Mouse (Mus musculus) pancreas, adult 10 weeks (tissue): Measurements from ENCODE around the gene Prkag3. TPM values are rescaled to one million over a fixed set of nuclear protein-coding genes. Genes with fewer than 3 reads are reported as not detected.

Source experiments
- polyA plus RNA-seq: library from polyadenylated mRNA; stranded (reverse); fragments of 350-450 nt; fragmentation: Illumina TruSeq; extraction: RNeasy Lipid Tissue Mini Kit (QIAGEN cat#74804); gene quantifications from one replicate; pipeline ENCODE4 v1.2.3, GENCODE M21; 2015; ENCODE audit warnings: low read depth, low replicate concordance; ENCODE audit not compliant: insufficient read depth

The Prkag3 gene
- not detected for polyA plus RNA-seq

GRCm38 (mm10) chr1:74748643-74749271, at the start of gene Prkag3:
Prkag3 (minus strand) TSS chr1:74749221.

GRCm38 (mm10) chr1:74791249-74791648, 42.2 kb upstream of the Prkag3 start, which contains the start of gene Wnt10a:
Wnt10a (plus strand) TSS chr1:74791516.

GRCm38 (mm10) chr1:74771845-74771930, 22.7 kb upstream of the Prkag3 start, which contains the start of gene Wnt6:
Wnt6 (plus strand) TSS chr1:74771892.

GRCm38 (mm10) chr1:74713099-74713858, 35.7 kb downstream of the Prkag3 start, which contains the start of gene Cyp27a1:
Cyp27a1 (plus strand) TSS chr1:74713574.

Other genes starting within 250 kb of the Prkag3 start
- gene Cnot9, start 243.2 kb downstream of the Prkag3 start, polyA plus RNA-seq = 3.5 TPM
- gene Plcd4, start 206.3 kb downstream of the Prkag3 start, polyA plus RNA-seq = not detected
- 1.4 TPM for gene Usp37, start 204.9 kb downstream of the Prkag3 start, polyA plus RNA-seq
- gene Zfp142, start 161.0 kb downstream of the Prkag3 start, polyA plus RNA-seq = 3.1 TPM
- 3.8 TPM for gene Bcs1l, start 160.9 kb downstream of the Prkag3 start, polyA plus RNA-seq
- gene Rnf25, start 147.8 kb downstream of the Prkag3 start, polyA plus RNA-seq = 30.5 TPM
- 1.3 TPM for gene Stk36, start 147.8 kb downstream of the Prkag3 start, polyA plus RNA-seq
- 6.9 TPM for gene Ttll4, start 87.5 kb downstream of the Prkag3 start, polyA plus RNA-seq
- 17.1 TPM for gene Cyp27a1, start 35.6 kb downstream of the Prkag3 start, polyA plus RNA-seq
- 0.41 TPM for gene Wnt6, start 22.7 kb upstream of the Prkag3 start, polyA plus RNA-seq
- not detected for gene Wnt10a, start 42.3 kb upstream of the Prkag3 start, polyA plus RNA-seq
- gene Cdk5r2, start 105.7 kb upstream of the Prkag3 start, polyA plus RNA-seq = 0.76 TPM
- gene Fev, start 136.2 kb upstream of the Prkag3 start, polyA plus RNA-seq = 0.76 TPM
- gene Cryba2, start 143.9 kb upstream of the Prkag3 start, polyA plus RNA-seq = 2.2 TPM
- not detected for gene Cfap65, start 186.4 kb upstream of the Prkag3 start, polyA plus RNA-seq
- not detected for gene Ihh, start 202.5 kb upstream of the Prkag3 start, polyA plus RNA-seq